Mouse (Mus musculus): ENCODE measurements at regions not wholly inside any gene's neighbourhood (a gene's known extent, or its start where the extent isn't known, plus 50 kb on each side); places are given as distances from the start of the nearest gene placed in this dataset.

- TF ChIP-seq CTCF (IDR thresholded peaks at IDR 0.05; ENCODE audit: extremely low read depth, insufficient read depth, low read length) (no peak), POLR2A (IDR thresholded peaks at IDR 0.05; ENCODE audit: extremely low read depth, insufficient read depth, low read length) (no peak)
These were observed 187.0 kb downstream of the Kit start for GRCm38 (mm10) chr5:75761459-75762310.

Measured in cortical plate, adult 2 months (tissue).